Mouse (Mus musculus): ENCODE data around the gene Rubcn. TPM values are rescaled to one million over a fixed set of nuclear protein-coding genes. Genes with fewer than 3 reads are reported as not detected.

The Rubcn gene
- total RNA-seq, 1 experiment from 2014 or later: 120 TPM

- no peak for ATAC-seq (ENCODE audit: extremely low read depth, insufficient number of reproducible peaks, low FRiP score, poor library complexity, severe bottlenecking)
These were observed 53.5 kb downstream of the Rubcn start for GRCm38 (mm10) chr16:32824061-32824460.

- no peak for ATAC-seq (ENCODE audit: extremely low read depth, insufficient number of reproducible peaks, low FRiP score, poor library complexity, severe bottlenecking)
These were observed 54.1 kb downstream of the Rubcn start for GRCm38 (mm10) chr16:32823487-32823886.

- no peak for ATAC-seq (ENCODE audit: extremely low read depth, insufficient number of reproducible peaks, low FRiP score, poor library complexity, severe bottlenecking)
These were observed 54.7 kb downstream of the Rubcn start for GRCm38 (mm10) chr16:32822881-32823280.

- no peak for ATAC-seq (ENCODE audit: extremely low read depth, insufficient number of reproducible peaks, low FRiP score, poor library complexity, severe bottlenecking)
These were observed 55.1 kb downstream of the Rubcn start for GRCm38 (mm10) chr16:32822450-32822827.

GRCm38 (mm10) chr16:32821772-32822449 is 55.7 kb downstream of the Rubcn start:
- ATAC-seq (ENCODE audit: extremely low read depth, insufficient number of reproducible peaks, low FRiP score, poor library complexity, severe bottlenecking): no peak

- ATAC-seq (ENCODE audit: extremely low read depth, insufficient number of reproducible peaks, low FRiP score, poor library complexity, severe bottlenecking): no peak
These were observed 59.1 kb downstream of the Rubcn start for GRCm38 (mm10) chr16:32818441-32818840.

- no peak for ATAC-seq (ENCODE audit: extremely low read depth, insufficient number of reproducible peaks, low FRiP score, poor library complexity, severe bottlenecking)
These were observed 59.5 kb downstream of the Rubcn start for GRCm38 (mm10) chr16:32818036-32818435.

- ATAC-seq (ENCODE audit: extremely low read depth, insufficient number of reproducible peaks, low FRiP score, poor library complexity, severe bottlenecking): no peak
These were observed 62.4 kb downstream of the Rubcn start for GRCm38 (mm10) chr16:32815160-32815605.

- no peak for ATAC-seq (ENCODE audit: extremely low read depth, insufficient number of reproducible peaks, low FRiP score, poor library complexity, severe bottlenecking)
These were observed 63.0 kb downstream of the Rubcn start for GRCm38 (mm10) chr16:32814539-32814938.

- no peak for ATAC-seq (ENCODE audit: extremely low read depth, insufficient number of reproducible peaks, low FRiP score, poor library complexity, severe bottlenecking)
These were observed 63.8 kb downstream of the Rubcn start for GRCm38 (mm10) chr16:32813771-32814170.

GRCm38 (mm10) chr16:32813362-32813761 is 64.2 kb downstream of the Rubcn start:
- no peak for ATAC-seq (ENCODE audit: extremely low read depth, insufficient number of reproducible peaks, low FRiP score, poor library complexity, severe bottlenecking)

- ATAC-seq (ENCODE audit: extremely low read depth, insufficient number of reproducible peaks, low FRiP score, poor library complexity, severe bottlenecking): peak; percentile 87
These were observed 64.6 kb downstream of the Rubcn start for GRCm38 (mm10) chr16:32812888-32813361.

- no peak for ATAC-seq (ENCODE audit: extremely low read depth, insufficient number of reproducible peaks, low FRiP score, poor library complexity, severe bottlenecking)
These were observed 67.2 kb downstream of the Rubcn start, which contains the start of gene Smbd1 for GRCm38 (mm10) chr16:32810321-32810720. Gene Smbd1, minus strand, starts transcription at chr16:32810477.

- ATAC-seq (ENCODE audit: extremely low read depth, insufficient number of reproducible peaks, low FRiP score, poor library complexity, severe bottlenecking): no peak
These were observed 70.0 kb downstream of the Rubcn start for GRCm38 (mm10) chr16:32807408-32808185.

- no peak for ATAC-seq (ENCODE audit: extremely low read depth, insufficient number of reproducible peaks, low FRiP score, poor library complexity, severe bottlenecking)
These were observed 72.4 kb downstream of the Rubcn start for GRCm38 (mm10) chr16:32805151-32805550.

- no peak for ATAC-seq (ENCODE audit: extremely low read depth, insufficient number of reproducible peaks, low FRiP score, poor library complexity, severe bottlenecking)
These were observed 73.7 kb downstream of the Rubcn start for GRCm38 (mm10) chr16:32803901-32804300.

- ATAC-seq (ENCODE audit: extremely low read depth, insufficient number of reproducible peaks, low FRiP score, poor library complexity, severe bottlenecking): no peak
These were observed 74.2 kb downstream of the Rubcn start for GRCm38 (mm10) chr16:32803252-32803853.

GRCm38 (mm10) chr16:32797426-32797689 is 80.2 kb downstream of the Rubcn start, which contains the start of gene Muc20:
Gene Muc20, minus strand, starts transcription at chr16:32797435.
- ATAC-seq (ENCODE audit: extremely low read depth, insufficient number of reproducible peaks, low FRiP score, poor library complexity, severe bottlenecking): no peak

- no peak for ATAC-seq (ENCODE audit: extremely low read depth, insufficient number of reproducible peaks, low FRiP score, poor library complexity, severe bottlenecking)
These were observed 80.7 kb downstream of the Rubcn start for GRCm38 (mm10) chr16:32796676-32797425.

All from neutrophil, adult 5-6 weeks (primary cell).